In genomic region chr16:22398784-22399453, GRCm38 (mm10) we compare ENCODE assay signal across 22 mouse cellular contexts. TPM values are rescaled to one million over a fixed set of nuclear protein-coding genes. Genes with fewer than 3 reads are reported as not detected.
DNase-seq lines count a peak whose midpoint lies in the region; ATAC-seq and TF ChIP-seq lines count a peak whose summit lies in the region.
"Had no signal": no experiment of that assay in that cellular context is flagged by ENCODE, and none has a peak within 500 bp of the region (broad histone marks: within the 10 kb centered on the region; RNA-seq: fewer than 3 reads in every experiment).

No protein-coding gene starts in this region.

- H3K79me2 ChIP-seq in CH12.LX (replicated peaks; ENCODE audit: control insufficient read depth, extremely low read depth, insufficient read depth, poor library complexity, severe bottlenecking): no peaks in the 10 kb centered on the region

- no peak for TF ChIP-seq CTCF in CH12.LX (conservative IDR thresholded peaks at IDR 0.05 in 1 of 2, IDR thresholded peaks at IDR 0.05 in 1 of 2; ENCODE audit: low read depth in 2 of 2, low read length in 2 of 2)
- TF ChIP-seq CTCF in bone marrow macrophage, adult 2 months (IDR thresholded peaks at IDR 0.05; ENCODE audit: low read depth, low read length): no peak

- H3K4me1 ChIP-seq in CH12.LX (ENCODE audit: control insufficient read depth in 1 of 2, insufficient read depth in 2 of 2): peaks cover 0 to 10% of the 10 kb centered on the region in 2 experiments; a peak in 3 of 4 replicates
- peaks cover 9% of the 10 kb centered on the region for H3K4me1 ChIP-seq in bone marrow macrophage, adult 2 months (ENCODE audit: control insufficient read depth, insufficient read depth, low read length)
- H3K4me1 ChIP-seq: forebrain, embryonic 12.5 days; hindbrain, embryonic 15.5 days; limb, embryonic 10.5 days; stomach, embryonic 15.5 days had no signal

- H3K9me3 ChIP-seq in CH12.LX (replicated peaks; ENCODE audit: low read length): no peaks in the 10 kb centered on the region
- H3K9me3 ChIP-seq: forebrain, embryonic 12.5 days; hindbrain, embryonic 15.5 days; limb, embryonic 10.5 days; midbrain, embryonic 10.5 days; stomach, embryonic 15.5 days had no signal

- H3K9ac ChIP-seq in CH12.LX (ENCODE audit: insufficient read depth, low read depth): no peak overlapping the region
- H3K9ac ChIP-seq: forebrain, embryonic 12.5 days; hindbrain, embryonic 15.5 days; liver, embryonic 14.5 days; stomach, embryonic 15.5 days had no signal

- peak; percentile 89 for ATAC-seq in megakaryocyte progenitor cell, adult 5-6 weeks (replicated peaks; ENCODE audit: poor library complexity)
- ATAC-seq: intestine, postnatal 0 days had no signal

- no peak overlapping the region for H3K4me3 ChIP-seq in CH12.LX (replicated peaks in 1 of 3; ENCODE audit: low read depth in 2 of 3, low read length in 2 of 3, poor library complexity in 1 of 3)
- H3K4me3 ChIP-seq in bone marrow macrophage, adult 2 months (ENCODE audit: insufficient read depth, low read length): peak overlapping the region; percentile 14; the same call in 1 of the 2 replicates
- H3K4me3 ChIP-seq: forebrain, embryonic 12.5 days; hindbrain, embryonic 15.5 days; layer of hippocampus, adult 2 months; limb, embryonic 10.5 days; midbrain, embryonic 10.5 days; stomach, embryonic 15.5 days had no signal

- H3K27me3 ChIP-seq in CH12.LX (replicated peaks): no peaks in the 10 kb centered on the region
- H3K27me3 ChIP-seq: forebrain, embryonic 12.5 days; hindbrain, embryonic 15.5 days; stomach, embryonic 15.5 days had no signal

- in situ Hi-C loops in CH12.LX (cut with MboI; ENCODE audit: low pct_ligation_motif_present, low pct_unique_long_range_greater_than_20kb, low sequenced_read_pairs): no loop called here

- no peak overlapping the region for H3K4me2 ChIP-seq in CH12.LX (ENCODE audit: insufficient read depth, low read depth, poor library complexity, severe bottlenecking)
- H3K4me2 ChIP-seq: forebrain, embryonic 12.5 days; heart, embryonic 11.5 days; hindbrain, embryonic 15.5 days; stomach, embryonic 15.5 days had no signal

- TF ChIP-seq POLR2A in CH12.LX (IDR thresholded peaks at IDR 0.05; ENCODE audit: low read depth, low read length): no peak
- no peak for TF ChIP-seq POLR2A in bone marrow macrophage, adult 2 months (IDR thresholded peaks at IDR 0.05; ENCODE audit: borderline replicate concordance, low read depth, low read length)

- peaks cover 0 to 6% of the 10 kb centered on the region in 2 experiments for H3K36me3 ChIP-seq in CH12.LX (replicated peaks in 1 of 2; ENCODE audit: control insufficient read depth in 1 of 2, insufficient read depth in 1 of 2, low read length in 1 of 2)
- H3K36me3 ChIP-seq: forebrain, embryonic 12.5 days; hindbrain, embryonic 15.5 days; stomach, embryonic 15.5 days had no signal

- dilution Hi-C loops in CH12.LX (cut with MboI; ENCODE audit: extremely low pct_ligation_motif_present, extremely low pct_unique_long_range_greater_than_20kb, low sequenced_read_pairs): no loop called here

- H3K27ac ChIP-seq in CH12.LX (ENCODE audit: insufficient read depth, low read depth): no peak overlapping the region
- peak overlapping the region; percentile 73 for H3K27ac ChIP-seq in bone marrow macrophage, adult 2 months (ENCODE audit: insufficient read depth, low read depth, low read length)
- H3K27ac ChIP-seq: forebrain, embryonic 12.5 days; hindbrain, embryonic 15.5 days; kidney, postnatal 0 days; layer of hippocampus, adult 2 months; limb, embryonic 10.5 days; liver, embryonic 14.5 days; midbrain, embryonic 10.5 days; stomach, embryonic 15.5 days had no signal

- peak; percentile 56 for DNase-seq in A20 (ENCODE audit: low read depth, low spot score)
- peak; percentile 52 for DNase-seq in CH12.LX (ENCODE audit: extremely low read depth)
- DNase-seq in urinary bladder, postnatal 36 days (ENCODE audit: low spot score in 2 of 2): no peak
- DNase-seq in kidney, adult 8-10 months: no peak
- no peak for DNase-seq in cerebellum, postnatal 14 days
- DNase-seq: adrenal gland, adult 8-10 months; cerebellum, postnatal 10 days; gastrocnemius, postnatal 25 days; lung, postnatal 10 days; thymus, postnatal 14 days had no signal

- TF ChIP-seq EP300 in CH12.LX (IDR thresholded peaks at IDR 0.05; ENCODE audit: low read length): no peak; the same call in 1 of the 2 replicates

- no peak for TF ChIP-seq RAD21 in CH12.LX (IDR thresholded peaks at IDR 0.05; ENCODE audit: low read depth, low read length)

TF ChIP-seq in CH12.LX, 34 proteins besides CTCF, POLR2A, EP300 and RAD21:
- TF ChIP-seq MAZ (IDR thresholded peaks at IDR 0.05; ENCODE audit: low read depth, low read length) (no peak), MYC (IDR thresholded peaks at IDR 0.05; ENCODE audit: low read depth, low read length) (0 out of 2 replicates have a peak, but pooled peaks have one; percentile 20), POLR2AphosphoS2 (IDR thresholded peaks at IDR 0.05; ENCODE audit: low read depth, low read length) (no peak), SMC3 (IDR thresholded peaks at IDR 0.05; ENCODE audit: low read depth, low read length) (no peak), MAX (IDR thresholded peaks at IDR 0.05; ENCODE audit: low read length) (0 out of 2 replicates have a peak, but pooled peaks have one; percentile 23), TBP (conservative IDR thresholded peaks at IDR 0.05; ENCODE audit: low read depth, low read length) (no peak), SIN3A (IDR thresholded peaks at IDR 0.05; ENCODE audit: low read length) (no peak), JUN (IDR thresholded peaks at IDR 0.05; ENCODE audit: insufficient read depth, low read depth, low read length) (no peak), HCFC1 (IDR thresholded peaks at IDR 0.05; ENCODE audit: low read depth, low read length) (no peak), BHLHE40 (IDR thresholded peaks at IDR 0.05; ENCODE audit: low read depth, low read length) (no peak), MAFK (IDR thresholded peaks at IDR 0.05; ENCODE audit: insufficient replicate concordance, low read length) (0 out of 2 replicates have a peak, but pooled peaks have one; percentile 28)

RNA-seq across cellular contexts. Expression of gene Etv5, which starts 40.6 kb away (rescaled TPM):
- 3.4 and 4.5 TPM in 2 replicates for total RNA-seq in CH12.LX (2012; rRNA removed)
- 2.2 and 2.6 TPM in 2 replicates for total RNA-seq in CH12.LX (2014; rRNA removed)
- polyA plus RNA-seq in CH12.LX (2012; ENCODE audit: insufficient read length, low read depth): 2.3 and 3.5 TPM in 2 replicates
- polyA plus RNA-seq in bone marrow macrophage, adult 2 months (2012; ENCODE audit: insufficient read depth, insufficient read length, missing spikeins): 14.8 and 19.3 TPM in 2 replicates
- 3.3 and 4.1 TPM in 2 replicates for total RNA-seq in megakaryocyte progenitor cell, adult 5-6 weeks (2015)
- total RNA-seq in megakaryocyte progenitor cell, adult 5-6 weeks (2017): 1.5 and 2.3 TPM in 2 replicates

Comparison
In these comparisons a context has a peak if more than half of its experiments do, and no peak if none do; other contexts are left out.
1. DNase-seq: peak in A20 (single experiment) and CH12.LX (single experiment); none in urinary bladder, postnatal 36 days (0 of 2), kidney, adult 8-10 months (0 of 2) and cerebellum, postnatal 14 days (0 of 2).